Mouse (Mus musculus): ENCODE data around the gene Adamts16.

The Adamts16 gene

GRCm38 (mm10) chr13:70742693-70743092 lies 98.9 kb downstream of the Adamts16 start:
- TF ChIP-seq GATA4 (IDR thresholded peaks at IDR 0.05; ENCODE audit: insufficient replicate concordance, low read length): no peak

GRCm38 (mm10) chr13:70740281-70741240 lies 101.0 kb downstream of the Adamts16 start:
- no peak for TF ChIP-seq GATA4 (IDR thresholded peaks at IDR 0.05; ENCODE audit: insufficient replicate concordance, low read length)

- TF ChIP-seq GATA4 (IDR thresholded peaks at IDR 0.05; ENCODE audit: insufficient replicate concordance, low read length): no peak
These were observed 102.8 kb downstream of the Adamts16 start for GRCm38 (mm10) chr13:70738781-70739180.

GRCm38 (mm10) chr13:70736409-70736808 lies 105.2 kb downstream of the Adamts16 start:
- no peak for TF ChIP-seq GATA4 (IDR thresholded peaks at IDR 0.05; ENCODE audit: insufficient replicate concordance, low read length)

DNA sequence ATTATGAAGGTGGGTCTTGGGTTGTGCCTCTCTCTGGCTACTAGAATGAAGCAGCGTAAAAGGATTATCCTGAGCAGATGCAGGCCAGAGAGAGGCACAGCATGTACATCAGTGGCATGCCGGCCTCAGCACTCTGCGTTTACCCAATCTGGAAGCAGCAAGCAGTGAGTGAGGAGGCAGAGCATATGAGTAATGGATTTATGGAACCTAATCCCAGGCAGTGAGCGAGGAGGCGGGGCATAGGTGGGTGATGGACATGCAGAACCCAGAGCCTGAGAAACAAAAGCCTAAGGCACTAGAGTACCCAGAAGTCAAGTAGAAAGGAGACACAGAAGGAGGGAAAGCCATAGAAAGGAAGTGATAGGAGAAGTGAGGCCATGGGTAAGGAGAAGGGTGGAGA lies 107.0 kb downstream of the Adamts16 start:
- TF ChIP-seq GATA4 (IDR thresholded peaks at IDR 0.05; ENCODE audit: insufficient replicate concordance, low read length): no peak

GRCm38 (mm10) chr13:70733911-70734310 lies 107.7 kb downstream of the Adamts16 start:
- no peak for TF ChIP-seq GATA4 (IDR thresholded peaks at IDR 0.05; ENCODE audit: insufficient replicate concordance, low read length)

DNA sequence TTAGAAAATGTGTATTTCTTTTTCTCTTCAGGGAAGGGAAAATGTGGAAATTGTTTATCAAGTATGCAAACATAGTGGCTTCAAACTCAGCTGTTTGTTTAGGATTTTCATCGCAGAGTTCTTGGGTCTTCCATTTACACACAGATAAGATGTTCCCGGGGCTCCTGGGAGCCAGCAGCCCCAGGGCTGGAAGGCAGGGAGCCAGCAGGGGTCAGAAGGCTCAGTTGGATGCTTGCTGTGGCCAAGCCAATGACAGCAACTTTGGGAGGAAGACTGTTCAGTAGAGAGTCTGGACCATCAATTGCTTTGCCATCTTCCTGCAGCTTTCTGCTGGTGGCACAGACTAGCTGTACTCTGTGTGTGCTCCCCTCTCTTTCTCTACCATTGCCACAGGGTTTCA lies 108.4 kb downstream of the Adamts16 start:
- TF ChIP-seq GATA4 (IDR thresholded peaks at IDR 0.05; ENCODE audit: insufficient replicate concordance, low read length): peak; percentile 43; the same call in 1 of the 2 replicates

- no peak for TF ChIP-seq GATA4 (IDR thresholded peaks at IDR 0.05; ENCODE audit: insufficient replicate concordance, low read length)
These were observed 108.8 kb downstream of the Adamts16 start for GRCm38 (mm10) chr13:70732781-70733180.

DNA sequence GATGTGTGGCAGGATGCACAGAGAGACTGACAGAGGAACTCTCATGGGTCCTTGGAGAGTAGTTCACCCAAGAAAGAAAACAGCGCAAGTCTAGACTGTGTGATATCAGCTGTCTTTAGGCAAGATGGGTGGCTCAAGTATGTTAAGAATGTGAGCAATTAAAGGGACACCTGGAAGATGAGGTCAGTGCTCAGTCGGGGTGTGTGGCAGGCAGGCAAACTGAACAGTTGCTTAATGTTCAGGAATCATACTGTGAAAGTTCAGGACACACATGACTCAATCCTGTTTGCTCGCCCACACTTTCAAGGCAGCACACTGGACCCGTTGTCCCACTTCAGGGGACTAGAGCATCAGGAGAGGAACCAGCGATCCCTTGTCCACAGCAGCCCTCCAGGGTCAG lies 110.3 kb downstream of the Adamts16 start:
- no peak for TF ChIP-seq GATA4 (IDR thresholded peaks at IDR 0.05; ENCODE audit: insufficient replicate concordance, low read length)

DNA sequence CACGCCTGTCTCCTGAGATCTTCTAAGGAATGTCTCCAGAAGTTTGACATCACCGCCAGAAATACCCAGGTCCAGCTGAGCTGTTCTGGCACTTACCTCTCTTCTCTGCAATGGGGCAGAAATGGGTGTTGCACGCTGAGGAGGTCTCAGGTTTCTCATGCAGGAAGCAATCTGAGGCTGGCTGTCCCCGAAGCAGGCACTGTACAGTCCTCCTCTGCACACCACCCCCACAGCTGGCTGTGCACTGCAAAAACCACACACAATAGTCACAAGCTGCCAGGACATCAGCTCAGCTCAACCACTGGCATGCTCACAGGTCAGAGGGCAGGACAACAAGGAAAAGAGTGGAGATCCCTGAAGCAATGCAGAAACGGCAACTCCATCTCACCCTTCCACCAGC lies 111.6 kb downstream of the Adamts16 start:
- no peak for TF ChIP-seq GATA4 (IDR thresholded peaks at IDR 0.05; ENCODE audit: insufficient replicate concordance, low read length)

DNA sequence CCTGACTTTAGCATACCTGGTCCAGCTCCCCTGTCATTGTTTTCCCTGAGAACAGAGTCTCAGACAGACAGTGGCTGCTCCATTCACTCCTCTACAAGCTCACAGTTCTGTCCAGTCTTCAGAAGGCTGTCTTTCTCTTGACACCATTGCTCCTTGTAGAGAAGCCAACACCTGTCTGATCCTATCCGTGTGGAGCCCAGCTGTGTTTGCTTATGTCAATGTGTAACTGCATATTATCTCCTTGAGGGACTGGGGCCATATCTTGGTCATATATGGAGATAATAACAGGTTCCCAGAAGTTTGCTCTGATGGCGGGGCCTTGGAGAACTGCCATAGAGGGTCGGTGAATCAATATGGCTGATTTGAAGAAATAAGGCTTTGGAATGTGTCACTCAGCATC lies 115.4 kb downstream of the Adamts16 start:
- TF ChIP-seq GATA4 (IDR thresholded peaks at IDR 0.05; ENCODE audit: insufficient replicate concordance, low read length): no peak

GRCm38 (mm10) chr13:70724635-70725034 lies 117.0 kb downstream of the Adamts16 start:
- TF ChIP-seq GATA4 (IDR thresholded peaks at IDR 0.05; ENCODE audit: insufficient replicate concordance, low read length): no peak

GRCm38 (mm10) chr13:70724108-70724622 lies 117.4 kb downstream of the Adamts16 start:
- TF ChIP-seq GATA4 (IDR thresholded peaks at IDR 0.05; ENCODE audit: insufficient replicate concordance, low read length): no peak

DNA sequence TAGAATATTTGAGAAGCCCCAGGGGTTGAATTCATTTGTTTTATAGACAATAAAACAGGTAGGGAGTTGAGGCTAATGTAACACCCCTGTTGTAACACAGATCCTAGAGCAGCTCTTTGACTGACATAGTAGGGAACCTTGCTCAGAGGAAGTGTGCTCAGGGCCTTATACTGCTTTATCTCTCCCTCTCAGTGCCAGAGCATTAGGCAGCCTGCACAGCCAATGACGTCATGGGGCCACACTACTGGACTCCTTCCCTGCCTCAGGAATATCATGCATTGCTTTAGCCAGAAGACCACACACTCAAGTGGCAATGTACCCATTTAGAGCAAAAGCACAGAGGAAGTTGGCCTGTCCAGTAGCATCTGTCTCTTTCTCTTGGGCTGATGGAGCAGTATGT lies 121.6 kb downstream of the Adamts16 start:
- no peak for TF ChIP-seq GATA4 (IDR thresholded peaks at IDR 0.05; ENCODE audit: insufficient replicate concordance, low read length)

GRCm38 (mm10) chr13:70718814-70719213 lies 122.8 kb downstream of the Adamts16 start:
- TF ChIP-seq GATA4 (IDR thresholded peaks at IDR 0.05; ENCODE audit: insufficient replicate concordance, low read length): no peak

DNA sequence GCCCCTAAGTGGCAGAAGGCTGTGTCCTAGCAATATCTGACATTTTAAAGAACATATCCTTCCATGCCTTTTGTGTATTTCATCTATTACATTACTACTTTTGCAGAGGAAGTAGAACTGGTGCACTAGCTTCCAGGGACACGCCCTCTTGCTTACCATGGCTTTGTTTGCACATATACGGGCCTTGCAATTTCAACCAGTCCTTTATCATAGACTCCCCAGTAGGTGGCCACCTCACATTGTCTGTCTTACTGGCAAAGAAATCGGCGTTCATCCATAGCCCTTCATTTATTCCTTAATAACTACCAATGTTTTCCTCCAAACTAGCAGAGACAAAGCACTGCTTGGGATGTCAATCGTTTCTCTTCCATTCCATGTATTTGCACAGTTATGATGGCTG lies 125.6 kb downstream of the Adamts16 start:
- no peak for TF ChIP-seq GATA4 (IDR thresholded peaks at IDR 0.05; ENCODE audit: insufficient replicate concordance, low read length)

Data from liver, adult (tissue).